Mouse (Mus musculus): Measurements from ENCODE around the gene Tnfaip1.

DNA sequence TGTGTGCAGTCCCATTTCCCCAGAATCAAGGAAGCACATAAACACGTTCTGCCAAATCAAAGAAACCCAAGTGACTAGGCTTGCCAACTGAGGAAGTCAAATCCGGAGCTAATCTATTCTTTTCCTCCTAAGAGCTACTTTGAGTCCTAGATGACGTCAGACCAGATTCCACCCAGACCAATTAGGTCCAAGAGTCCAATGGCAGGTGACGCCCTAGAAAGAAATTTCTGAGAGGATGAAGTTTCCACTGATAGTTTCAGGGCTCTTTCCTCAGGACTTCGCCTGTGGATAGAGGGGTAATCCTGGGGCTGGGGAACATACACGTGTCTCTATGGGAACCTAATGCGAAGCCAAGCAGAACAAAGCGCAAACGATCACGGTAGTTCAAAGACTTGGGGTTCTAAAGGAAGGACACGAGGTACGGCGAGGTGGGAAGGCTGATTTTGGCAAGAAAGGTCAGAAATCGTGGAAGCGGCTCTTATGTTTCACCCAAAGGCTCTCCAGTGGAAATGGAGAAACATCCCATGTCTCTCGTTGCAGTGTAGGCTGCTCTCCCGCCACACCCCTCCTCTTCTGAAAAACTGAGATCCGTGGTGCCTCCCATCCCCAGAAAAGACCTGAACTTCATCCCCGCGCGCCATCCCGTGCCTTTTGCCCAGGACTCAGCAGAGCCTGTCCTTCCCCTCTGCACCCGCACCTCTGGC is 604 bp downstream of the Tnfaip1 start:
- TF ChIP-seq CTCF (IDR thresholded peaks at IDR 0.05; ENCODE audit: low read depth, low read length) (no peak), POLR2A (IDR thresholded peaks at IDR 0.05; ENCODE audit: insufficient read depth, low read length) (no peak)

Measured in ES-Bruce4 (cell line).